Mouse (Mus musculus): ENCODE results near the gene Papolg. TPM values are rescaled to one million over a fixed set of nuclear protein-coding genes. Genes with fewer than 3 reads are reported as not detected.

Gene Papolg
- polyA plus RNA-seq, 1 experiment from 2014 or later, result 14.8 TPM

Other genes starting within 250 kb of the Papolg start
- gene Pus10, start 229.6 kb downstream of the Papolg start, polyA plus RNA-seq (2014; fragmentation: Nextera tagmentation; extraction: Ambion mirVana), result 19.9 and 27.1 TPM in 2 replicates
- gene Pex13, start 229.3 kb downstream of the Papolg start, polyA plus RNA-seq (2014; fragmentation: Nextera tagmentation; extraction: Ambion mirVana), result 38.5 and 39.9 TPM in 2 replicates
- gene Rel, start 124.3 kb downstream of the Papolg start, polyA plus RNA-seq (2014; fragmentation: Nextera tagmentation; extraction: Ambion mirVana), result 0.90 and 1.1 TPM in 2 replicates
- gene A830031A19Rik, start 179.8 kb upstream of the Papolg start, polyA plus RNA-seq (2014; fragmentation: Nextera tagmentation; extraction: Ambion mirVana), result not detected in 2 replicates
- 2.6 and 2.8 TPM in 2 replicates for gene Bcl11a, start 182.8 kb upstream of the Papolg start, polyA plus RNA-seq (2014; fragmentation: Nextera tagmentation; extraction: Ambion mirVana)

Measured in kidney, embryonic 14.5 days (tissue).